Mouse (Mus musculus) adipocyte (in vitro differentiated cells): Measurements from ENCODE around the gene Nprl3.

Experiments
- DNase-seq: peaks from one replicate; pipeline ENCODE4 v3.0.0-alpha.2; 2016; ENCODE audit warnings: low spot score

The Nprl3 gene

DNA sequence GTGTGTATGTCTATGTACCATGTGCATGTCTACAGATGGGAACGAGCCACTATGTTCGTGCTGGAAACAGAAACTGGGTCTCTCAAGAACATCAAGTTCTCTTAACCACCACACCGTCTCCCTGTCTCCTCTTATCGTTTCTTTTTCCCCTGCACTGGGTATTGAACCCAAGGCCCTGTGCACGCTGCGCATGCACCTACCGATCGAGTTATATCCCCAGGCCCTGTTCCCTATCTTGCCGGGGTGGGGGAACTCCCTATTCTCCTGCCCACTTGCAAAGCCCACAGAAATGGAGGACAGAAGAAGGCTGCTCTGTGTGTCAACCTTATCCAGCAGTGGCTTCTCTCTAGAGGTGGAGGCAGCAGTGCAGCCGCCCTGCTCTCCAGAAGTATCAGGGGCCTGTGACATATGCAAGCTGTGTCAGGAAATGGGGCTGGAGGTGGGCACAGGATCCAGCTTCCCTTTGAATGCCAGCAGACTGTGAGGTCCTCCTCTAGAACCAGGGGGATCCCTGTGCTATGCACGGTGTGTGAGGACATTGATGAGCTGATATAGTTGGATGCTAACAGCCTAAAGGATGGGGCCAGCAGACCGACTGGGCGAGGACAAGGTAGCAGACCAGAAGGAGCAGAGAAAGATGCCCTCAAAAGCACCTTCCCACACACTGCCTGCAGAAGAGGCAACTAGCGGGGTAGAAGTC lies 69.1 kb downstream of the Nprl3 start:
- DNase-seq: no peak

DNA sequence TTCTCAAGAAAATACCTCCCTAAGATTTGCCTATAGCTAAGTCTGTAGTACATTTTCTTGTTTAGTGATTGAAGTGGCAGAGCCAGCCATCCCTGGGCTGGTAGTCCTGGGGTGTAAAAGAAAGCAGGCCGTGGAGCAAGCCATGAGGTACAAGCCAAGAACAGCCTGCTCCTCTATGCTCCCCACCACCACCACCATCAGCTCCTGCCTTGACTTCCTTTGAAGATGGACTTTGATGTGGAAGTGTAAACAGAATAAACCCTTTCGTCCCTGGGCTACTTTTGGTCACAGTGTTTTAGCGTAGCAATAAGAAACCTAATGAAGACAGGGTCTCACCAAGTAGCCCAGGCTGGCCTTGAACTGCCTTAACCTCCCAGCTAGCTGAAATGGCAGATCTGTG lies 69.7 kb downstream of the Nprl3 start:
- no peak for DNase-seq

- DNase-seq: no peak
Observed at GRCm38 (mm10) chr11:32196727-32197126, 70.8 kb downstream of the Nprl3 start.

DNA sequence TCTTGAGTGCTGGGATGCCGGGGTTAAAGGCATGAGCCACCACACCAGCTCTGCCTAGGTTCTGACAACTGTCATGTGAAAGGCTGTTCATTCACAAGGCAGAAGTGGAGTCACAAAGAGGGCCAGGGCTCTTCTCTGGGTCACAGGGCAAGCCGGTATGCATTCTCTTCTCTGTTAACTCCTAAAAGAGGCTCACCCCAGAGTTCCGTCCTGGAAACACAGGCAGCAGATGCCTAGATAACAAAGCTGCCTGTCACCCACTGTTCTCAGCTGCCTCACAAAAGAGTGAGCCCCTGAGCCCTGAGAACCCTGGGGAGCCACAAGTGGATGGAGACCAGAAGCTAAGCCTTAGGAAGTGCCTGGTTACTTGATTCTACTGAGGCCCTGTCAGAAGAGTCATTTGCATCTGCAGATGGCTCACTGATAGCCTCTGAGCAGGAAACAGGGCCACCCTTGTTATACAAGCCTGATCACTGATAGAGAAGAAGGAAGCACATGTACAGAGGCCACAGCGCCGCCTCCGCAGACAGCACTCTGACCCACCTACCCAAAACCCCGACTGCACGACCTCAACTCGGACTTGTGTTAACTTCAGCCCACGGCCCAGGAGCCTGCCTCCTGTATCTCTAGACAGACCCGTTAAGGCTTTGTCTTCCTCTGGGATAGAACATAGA lies 71.5 kb downstream of the Nprl3 start:
- no peak for DNase-seq

- DNase-seq: no peak
Observed at GRCm38 (mm10) chr11:32194626-32195025, 72.9 kb downstream of the Nprl3 start.

GRCm38 (mm10) chr11:32194086-32194485 lies 73.4 kb downstream of the Nprl3 start:
- no peak for DNase-seq

DNA sequence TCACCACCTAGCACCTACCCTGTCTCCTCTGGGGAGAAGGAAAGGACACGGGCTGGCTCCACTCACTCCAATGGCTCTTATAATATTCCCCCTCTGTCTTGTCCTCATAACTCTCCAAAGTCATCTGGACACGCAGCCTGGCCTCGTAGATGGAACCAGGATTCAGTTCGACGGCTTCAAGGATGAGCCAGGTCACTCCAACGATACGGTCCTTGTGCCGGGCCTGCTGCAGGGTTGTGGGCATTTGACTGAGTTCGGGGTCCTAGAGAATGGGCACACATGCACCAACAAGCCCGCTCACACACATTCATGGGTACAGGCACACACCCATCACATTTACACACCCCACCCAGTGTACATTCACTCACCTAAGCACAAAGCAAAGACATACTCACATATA lies 74.4 kb downstream of the Nprl3 start:
- DNase-seq: no peak

DNA sequence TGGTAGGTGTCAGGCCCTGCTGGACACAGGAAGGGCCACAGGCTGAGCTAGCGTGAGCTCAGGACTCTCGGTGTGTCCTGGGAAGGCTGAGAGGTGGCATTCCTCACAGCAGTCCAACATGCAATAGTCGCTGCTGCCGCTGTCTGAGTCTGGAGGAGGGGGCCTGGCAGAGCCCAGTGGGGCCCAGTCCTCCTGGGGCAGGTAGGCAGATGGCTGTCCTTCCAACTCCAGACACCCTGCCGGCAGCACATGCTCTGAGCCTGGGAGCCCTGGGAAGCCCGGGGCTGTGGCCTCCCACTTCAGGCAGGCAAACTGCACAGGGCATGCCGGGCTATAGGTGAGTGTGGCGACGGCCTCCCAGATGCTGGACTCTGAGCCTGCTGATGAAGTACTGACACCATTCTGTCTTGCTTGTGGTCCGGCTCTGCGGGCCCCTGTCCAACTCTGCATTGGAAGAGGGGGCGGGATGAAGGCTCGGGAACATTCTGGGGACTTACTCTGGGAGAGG lies 76.8 kb downstream of the Nprl3 start:
- DNase-seq: no peak

GRCm38 (mm10) chr11:32190119-32190518 lies 77.4 kb downstream of the Nprl3 start:
- no peak for DNase-seq

- DNase-seq: no peak
Observed at GRCm38 (mm10) chr11:32189434-32189833, 78.1 kb downstream of the Nprl3 start.

GRCm38 (mm10) chr11:32188881-32189280 lies 78.6 kb downstream of the Nprl3 start:
- DNase-seq: no peak

- no peak for DNase-seq
Observed at GRCm38 (mm10) chr11:32187256-32187655, 80.3 kb downstream of the Nprl3 start.

DNA sequence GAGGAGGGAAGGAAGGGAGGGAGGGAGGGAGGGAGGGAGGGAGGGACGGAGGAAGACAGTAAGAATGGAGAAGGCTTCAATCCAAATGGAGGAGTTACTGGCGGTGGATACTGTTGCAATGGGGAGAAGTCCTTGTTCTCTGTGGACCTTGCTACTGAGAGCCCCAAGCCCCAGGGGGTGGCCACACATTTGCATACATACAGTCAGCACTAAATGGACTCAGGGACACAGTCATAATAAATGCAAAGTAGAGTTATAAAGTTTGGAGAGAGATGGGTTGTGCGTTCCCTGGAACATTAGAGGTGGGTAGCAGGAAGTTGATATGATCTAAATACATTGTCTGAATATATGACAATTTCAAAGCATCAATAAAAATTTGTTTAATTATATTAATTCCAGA lies 81.5 kb downstream of the Nprl3 start:
- DNase-seq: no peak

DNA sequence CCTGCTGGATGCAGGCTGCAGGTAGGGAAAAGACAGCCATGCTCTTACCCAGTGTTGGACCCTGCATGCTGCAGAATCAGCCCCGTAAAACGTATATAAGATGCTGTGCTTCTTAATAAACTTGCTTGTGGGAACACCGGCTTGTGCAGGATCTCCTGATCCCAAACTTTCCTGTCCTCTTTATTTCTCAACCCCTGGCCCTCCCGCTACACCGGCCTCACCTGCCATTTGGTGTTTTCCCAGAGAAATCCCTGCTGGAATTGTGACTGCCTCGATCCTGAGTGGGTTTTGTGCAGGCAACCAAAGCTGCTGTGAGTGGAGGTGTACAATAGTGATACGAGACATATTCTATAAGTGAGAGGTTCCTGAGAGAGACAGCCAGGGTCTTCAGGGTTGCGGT lies 83.0 kb downstream of the Nprl3 start:
- no peak for DNase-seq

- DNase-seq: peak; percentile 84
Observed at GRCm38 (mm10) chr11:32181973-32182868, 85.3 kb downstream of the Nprl3 start.

DNA sequence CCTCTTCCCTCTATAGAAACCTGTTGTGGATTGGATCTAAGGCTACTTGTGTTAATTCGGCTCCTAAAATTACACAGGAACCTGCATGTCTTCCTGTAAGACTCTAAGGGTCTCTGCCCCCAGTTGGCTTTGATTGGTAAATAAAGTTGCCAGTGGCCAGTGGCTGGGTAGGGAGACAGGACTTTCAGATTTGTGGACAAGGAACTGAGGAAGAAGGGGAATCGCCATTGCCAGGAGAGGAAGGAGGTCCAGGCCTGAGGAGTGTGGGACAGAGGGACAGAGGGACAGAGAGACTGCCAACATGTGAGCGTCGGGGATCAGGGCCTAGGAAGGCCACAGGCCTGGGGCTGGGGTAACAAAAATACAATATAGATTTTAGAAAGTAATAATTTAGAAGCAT lies 86.3 kb downstream of the Nprl3 start:
- DNase-seq: no peak

DNA sequence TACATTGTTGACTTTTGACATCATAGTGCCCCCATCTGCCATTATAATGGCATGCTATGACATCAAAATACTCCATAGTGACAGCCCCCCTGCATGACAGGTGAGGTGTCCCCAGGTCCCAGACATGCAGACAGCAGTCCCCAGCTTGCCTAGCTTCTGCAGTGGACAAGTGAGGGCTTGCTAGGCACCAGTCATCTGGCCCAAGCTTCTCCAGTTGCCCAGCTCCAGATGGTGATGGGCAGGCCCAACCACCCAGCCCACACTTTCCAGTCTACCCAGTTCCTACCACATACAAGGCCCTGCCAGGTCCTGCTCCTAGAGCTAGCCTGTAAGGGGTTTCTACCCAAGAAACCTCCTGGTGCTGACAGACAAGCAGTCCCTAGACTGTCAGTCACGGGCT lies 89.0 kb downstream of the Nprl3 start:
- no peak for DNase-seq
